Mouse (Mus musculus): ENCODE measurements around the gene Nup210. TPM values are rescaled to one million over a fixed set of nuclear protein-coding genes. Genes with fewer than 3 reads are reported as not detected.

Gene Nup210
- polyA plus RNA-seq, 1 experiment from 2014 or later: 13.9 TPM

- Histone ChIP-seq H3K27me3 (replicated peaks; ENCODE audit: control insufficient read depth, insufficient read depth, low read length) (no peaks in the 10 kb centered on the region), H3K4me3 (ENCODE audit: low read depth, low read length) (no peak overlapping the region), H3K9ac (ENCODE audit: low read length) (no peak overlapping the region), H3K9me3 (replicated peaks; ENCODE audit: control insufficient read depth, low read length) (no peaks in the 10 kb centered on the region), H3K36me3 (ENCODE audit: control insufficient read depth, insufficient read depth, low read length) (peaks cover 47% of the 10 kb centered on the region), H3K27ac (ENCODE audit: low read depth, low read length) (no peak overlapping the region), H3K4me2 (ENCODE audit: low read length) (no peak overlapping the region), H3K4me1 (ENCODE audit: control insufficient read depth, insufficient read depth, low read length) (no peaks in the 10 kb centered on the region)
- no peak for ATAC-seq
- no peak for DNase-seq (ENCODE audit: low spot score)
- WGBS: 77% methylated on average over 6 of the region's 6 CpGs
These were observed 71.8 kb downstream of the Nup210 start for GRCm38 (mm10) chr6:91044628-91045331.

- Histone ChIP-seq H3K9ac (ENCODE audit: low read length) (no peak overlapping the region), H3K27me3 (replicated peaks; ENCODE audit: control insufficient read depth, insufficient read depth, low read length) (no peaks in the 10 kb centered on the region), H3K4me3 (ENCODE audit: low read depth, low read length) (no peak overlapping the region), H3K4me1 (ENCODE audit: control insufficient read depth, insufficient read depth, low read length) (no peaks in the 10 kb centered on the region), H3K4me2 (ENCODE audit: low read length) (no peak overlapping the region), H3K36me3 (ENCODE audit: control insufficient read depth, insufficient read depth, low read length) (peaks cover 68% of the 10 kb centered on the region), H3K9me3 (replicated peaks; ENCODE audit: control insufficient read depth, low read length) (no peaks in the 10 kb centered on the region), H3K27ac (ENCODE audit: low read depth, low read length) (no peak overlapping the region)
- ATAC-seq: no peak
- DNase-seq (ENCODE audit: low spot score): no peak
- WGBS: 50% methylated on average over 5 of the region's 5 CpGs
These were observed 75.3 kb downstream of the Nup210 start for GRCm38 (mm10) chr6:91041287-91041686.

- peaks cover 45% of the 10 kb centered on the region for H3K36me3 ChIP-seq (ENCODE audit: control insufficient read depth, insufficient read depth, low read length)
- H3K9ac ChIP-seq (ENCODE audit: low read length): no peak overlapping the region
These were observed 88.4 kb downstream of the Nup210 start for GRCm38 (mm10) chr6:91028256-91028655.

GRCm38 (mm10) chr6:91020810-91021209, 95.8 kb downstream of the Nup210 start:
- Histone ChIP-seq H3K9me3 (replicated peaks; ENCODE audit: control insufficient read depth, low read length) (no peaks in the 10 kb centered on the region), H3K4me1 (ENCODE audit: control insufficient read depth, insufficient read depth, low read length) (no peaks in the 10 kb centered on the region), H3K27ac (ENCODE audit: low read depth, low read length) (no peak overlapping the region), H3K9ac (ENCODE audit: low read length) (no peak overlapping the region), H3K4me3 (ENCODE audit: low read depth, low read length) (no peak overlapping the region), H3K4me2 (ENCODE audit: low read length) (no peak overlapping the region), H3K27me3 (replicated peaks; ENCODE audit: control insufficient read depth, insufficient read depth, low read length) (no peaks in the 10 kb centered on the region), H3K36me3 (ENCODE audit: control insufficient read depth, insufficient read depth, low read length) (peaks cover 37% of the 10 kb centered on the region)
- WGBS: 87% methylated on average over 7 of the region's 7 CpGs
- no peak for DNase-seq (ENCODE audit: low spot score)
- ATAC-seq: no peak

More at GRCm38 (mm10) chr6:91028256-91028655, 88.4 kb downstream of the Nup210 start:
- 88% methylated on average over 5 of the region's 5 CpGs for WGBS
- Histone ChIP-seq H3K4me2 (ENCODE audit: low read length) (no peak overlapping the region), H3K4me3 (ENCODE audit: low read depth, low read length) (no peak overlapping the region), H3K9me3 (replicated peaks; ENCODE audit: control insufficient read depth, low read length) (no peaks in the 10 kb centered on the region), H3K27me3 (replicated peaks; ENCODE audit: control insufficient read depth, insufficient read depth, low read length) (no peaks in the 10 kb centered on the region), H3K27ac (ENCODE audit: low read depth, low read length) (no peak overlapping the region), H3K4me1 (ENCODE audit: control insufficient read depth, insufficient read depth, low read length) (no peaks in the 10 kb centered on the region)
- DNase-seq (ENCODE audit: low spot score): no peak
- no peak for ATAC-seq

GRCm38 (mm10) chr6:91016600-91017230, 99.9 kb downstream of the Nup210 start:
- no peaks in the 10 kb centered on the region for H3K27me3 ChIP-seq (replicated peaks; ENCODE audit: control insufficient read depth, insufficient read depth, low read length)
- peaks cover 54% of the 10 kb centered on the region for H3K36me3 ChIP-seq (ENCODE audit: control insufficient read depth, insufficient read depth, low read length)
- ATAC-seq (no peak), DNase-seq (ENCODE audit: low spot score) (no peak)
- H3K9ac ChIP-seq (ENCODE audit: low read length): no peak overlapping the region
- H3K4me1 ChIP-seq (ENCODE audit: control insufficient read depth, insufficient read depth, low read length): no peaks in the 10 kb centered on the region
- H3K4me3 ChIP-seq (ENCODE audit: low read depth, low read length): no peak overlapping the region
- no peak overlapping the region for H3K27ac ChIP-seq (ENCODE audit: low read depth, low read length)
- 94% methylated on average over 7 of the region's 7 CpGs for WGBS
- no peak overlapping the region for H3K4me2 ChIP-seq (ENCODE audit: low read length)
- H3K9me3 ChIP-seq (replicated peaks; ENCODE audit: control insufficient read depth, low read length): no peaks in the 10 kb centered on the region

- Histone ChIP-seq H3K36me3 (ENCODE audit: control insufficient read depth, insufficient read depth, low read length) (peaks cover 43% of the 10 kb centered on the region), H3K9ac (ENCODE audit: low read length) (no peak overlapping the region), H3K27me3 (replicated peaks; ENCODE audit: control insufficient read depth, insufficient read depth, low read length) (no peaks in the 10 kb centered on the region), H3K4me2 (ENCODE audit: low read length) (no peak overlapping the region), H3K9me3 (replicated peaks; ENCODE audit: control insufficient read depth, low read length) (no peaks in the 10 kb centered on the region), H3K27ac (ENCODE audit: low read depth, low read length) (no peak overlapping the region), H3K4me3 (ENCODE audit: low read depth, low read length) (no peak overlapping the region), H3K4me1 (ENCODE audit: control insufficient read depth, insufficient read depth, low read length) (no peaks in the 10 kb centered on the region)
- WGBS: 80% methylated on average over 9 of the region's 9 CpGs
- DNase-seq (ENCODE audit: low spot score) (no peak), ATAC-seq (no peak)
These were observed 102.3 kb downstream of the Nup210 start for GRCm38 (mm10) chr6:91014198-91014958.

GRCm38 (mm10) chr6:91012458-91012857, 104.2 kb downstream of the Nup210 start:
- no peak for ATAC-seq

GRCm38 (mm10) chr6:91011568-91011967, 105.1 kb downstream of the Nup210 start:
- no peaks in the 10 kb centered on the region for H3K27me3 ChIP-seq (replicated peaks; ENCODE audit: control insufficient read depth, insufficient read depth, low read length)
- H3K4me3 ChIP-seq (ENCODE audit: low read depth, low read length): no peak overlapping the region
- ATAC-seq (no peak), DNase-seq (ENCODE audit: low spot score) (no peak)
- WGBS: 70% methylated on average over 4 of the region's 4 CpGs
- H3K4me1 ChIP-seq (ENCODE audit: control insufficient read depth, insufficient read depth, low read length): no peaks in the 10 kb centered on the region
- H3K9ac ChIP-seq (ENCODE audit: low read length): no peak overlapping the region
- no peak overlapping the region for H3K4me2 ChIP-seq (ENCODE audit: low read length)
- peaks cover 30% of the 10 kb centered on the region for H3K36me3 ChIP-seq (ENCODE audit: control insufficient read depth, insufficient read depth, low read length)
- no peaks in the 10 kb centered on the region for H3K9me3 ChIP-seq (replicated peaks; ENCODE audit: control insufficient read depth, low read length)
- no peak overlapping the region for H3K27ac ChIP-seq (ENCODE audit: low read depth, low read length)

More at GRCm38 (mm10) chr6:91012458-91012857, 104.2 kb downstream of the Nup210 start:
- Histone ChIP-seq H3K27me3 (replicated peaks; ENCODE audit: control insufficient read depth, insufficient read depth, low read length) (no peaks in the 10 kb centered on the region), H3K4me1 (ENCODE audit: control insufficient read depth, insufficient read depth, low read length) (no peaks in the 10 kb centered on the region), H3K4me3 (ENCODE audit: low read depth, low read length) (no peak overlapping the region), H3K4me2 (ENCODE audit: low read length) (no peak overlapping the region), H3K9me3 (replicated peaks; ENCODE audit: control insufficient read depth, low read length) (no peaks in the 10 kb centered on the region), H3K36me3 (ENCODE audit: control insufficient read depth, insufficient read depth, low read length) (peaks cover 37% of the 10 kb centered on the region), H3K9ac (ENCODE audit: low read length) (no peak overlapping the region), H3K27ac (ENCODE audit: low read depth, low read length) (no peak overlapping the region)
- 85% methylated on average over 3 of the region's 3 CpGs for WGBS
- DNase-seq (ENCODE audit: low spot score): no peak
